Mouse (Mus musculus): ENCODE data around the gene Arhgap11a. TPM values are rescaled to one million over a fixed set of nuclear protein-coding genes. Genes with fewer than 3 reads are reported as not detected.

Arhgap11a gene
- polyA plus RNA-seq, 1 experiment: 2.7 TPM

DNA sequence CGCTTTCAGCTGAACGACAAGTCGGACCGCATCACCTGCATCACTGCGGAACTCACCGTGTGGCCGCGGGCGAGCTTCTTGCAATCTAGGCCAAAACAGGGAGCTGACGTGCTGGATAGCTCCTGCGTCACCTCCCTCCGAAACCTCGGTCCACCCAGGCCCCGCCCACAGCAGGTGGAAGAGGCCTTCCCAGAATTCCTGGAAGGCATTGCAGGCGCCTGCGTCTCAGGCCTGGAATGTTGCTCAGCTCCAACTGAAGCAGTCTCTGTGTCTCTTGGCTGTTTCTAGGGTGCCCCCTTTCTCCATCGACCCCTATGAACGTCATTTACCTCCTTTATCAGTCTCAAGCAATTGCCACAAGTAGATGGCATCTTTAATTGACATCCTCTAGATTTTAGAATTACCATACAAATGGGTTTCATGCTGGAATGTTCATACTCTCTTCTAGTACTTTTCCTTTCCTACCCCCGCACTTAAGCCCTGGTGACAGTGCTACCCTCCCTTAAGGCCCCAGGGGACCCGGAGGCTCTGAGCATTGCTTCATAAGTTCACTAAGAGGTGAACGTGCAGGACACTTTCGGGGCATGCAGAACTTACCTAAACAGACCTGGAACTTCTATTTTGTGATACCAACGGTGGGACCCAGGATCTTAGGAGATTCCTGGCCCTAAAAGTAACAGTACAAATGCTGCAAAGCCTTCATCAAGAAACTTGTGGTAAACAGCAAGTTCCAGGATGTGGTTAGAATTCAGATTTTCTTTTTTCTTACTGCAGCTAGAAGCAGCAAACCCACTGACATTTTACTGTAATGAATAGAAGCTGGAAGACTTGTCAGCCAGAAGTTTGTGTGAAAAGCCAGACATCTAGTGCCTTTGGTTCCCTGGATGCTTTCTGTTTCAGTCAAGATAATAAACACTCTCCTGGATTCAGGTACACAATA lies 19.2 kb downstream of the Arhgap11a start, which contains the start of gene Scg5:
Gene Scg5 (minus strand): TSS at position 179 of the 940 bp plus-strand sequence.
- no peak within 1 kb of the TSS for H3K27ac ChIP-seq (ENCODE audit: insufficient read depth, low read depth, low read length)
- no peak for TF ChIP-seq POLR2A (IDR thresholded peaks at IDR 0.05; ENCODE audit: low read depth, low read length)
- TF ChIP-seq CTCF (IDR thresholded peaks at IDR 0.05; ENCODE audit: extremely low read depth, insufficient read length, insufficient replicate concordance, low read depth, low read length): no peak
- H3K27me3 ChIP-seq (ENCODE audit: control insufficient read depth, insufficient read depth, low read length): no peaks in the 10 kb centered on the region
- H3K4me3 ChIP-seq (ENCODE audit: low read depth, low read length): peak within 1 kb of the TSS; percentile 37
- WGBS: 19% methylated on average over 23 of the region's 23 CpGs
- peaks cover 4% of the 10 kb centered on the region for H3K4me1 ChIP-seq (ENCODE audit: control insufficient read depth, insufficient read depth, insufficient read length, low read length)
- H3K36me3 ChIP-seq (ENCODE audit: control insufficient read depth, insufficient read depth, low read length): peaks cover 19% of the 10 kb centered on the region

DNA sequence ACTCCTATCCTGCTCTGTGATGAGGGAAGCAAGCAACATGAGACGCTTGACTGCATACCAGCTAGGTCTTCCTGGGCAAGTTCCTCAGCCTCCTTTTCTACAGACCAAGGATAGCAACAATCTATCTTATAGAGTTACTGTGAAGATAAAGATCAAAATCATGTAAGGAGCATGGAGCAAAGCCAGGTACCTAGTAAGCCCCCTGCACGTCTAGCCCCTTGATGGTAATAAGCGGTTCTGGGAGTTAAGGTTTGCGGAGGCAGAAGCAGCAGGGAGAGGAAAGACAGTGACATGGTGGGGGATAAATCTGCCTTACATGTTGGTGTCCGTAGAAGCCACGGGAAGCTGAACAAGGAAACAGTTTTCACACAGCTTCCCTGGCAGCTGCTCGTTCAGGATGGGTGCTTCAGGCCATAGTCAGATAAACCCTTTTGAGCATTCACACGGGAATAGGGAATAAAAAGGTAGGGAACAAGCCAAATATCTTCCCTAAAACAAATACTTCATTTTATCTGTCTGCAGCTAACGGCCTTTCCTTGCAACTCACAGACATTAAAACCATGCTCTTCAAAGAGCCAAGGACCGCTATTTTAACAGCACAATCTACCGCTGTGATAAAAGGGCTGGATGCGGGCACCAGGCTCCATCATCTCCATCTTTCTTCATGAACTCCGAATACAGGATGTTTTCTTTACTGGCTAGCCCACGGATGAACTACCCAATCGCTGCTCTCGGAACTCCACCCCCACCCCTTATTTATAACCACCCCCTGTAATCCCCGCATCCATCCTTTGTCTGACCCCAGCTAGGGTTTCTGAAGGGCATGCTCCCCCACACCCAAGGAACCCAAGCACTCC lies 20.1 kb downstream of the Arhgap11a start:
- TF ChIP-seq CTCF (IDR thresholded peaks at IDR 0.05; ENCODE audit: extremely low read depth, insufficient read length, insufficient replicate concordance, low read depth, low read length) (no peak), POLR2A (IDR thresholded peaks at IDR 0.05; ENCODE audit: low read depth, low read length) (no peak)
- peak overlapping the region; percentile 37 for H3K4me3 ChIP-seq (ENCODE audit: low read depth, low read length)

DNA sequence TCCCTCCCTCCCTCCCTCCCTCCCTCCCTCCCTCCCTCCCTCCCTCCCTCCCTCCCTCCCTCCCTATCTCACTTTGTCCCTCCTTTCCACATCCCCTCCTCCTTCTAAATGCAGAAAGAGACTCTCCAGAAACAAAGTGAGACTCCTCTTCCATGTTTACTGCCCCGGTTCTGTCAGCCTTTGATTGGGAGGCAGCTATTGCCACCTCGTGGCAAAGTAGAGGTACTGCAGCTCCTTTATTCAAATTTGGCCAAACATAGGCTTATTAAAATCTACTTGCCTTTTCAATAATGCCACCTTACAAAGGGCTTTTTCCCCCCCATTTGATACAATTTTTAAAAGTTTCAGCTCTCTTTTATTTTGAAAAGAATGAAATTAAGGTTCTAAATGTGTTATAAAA lies 24.6 kb downstream of the Arhgap11a start:
- WGBS: 0% methylated on average over 2 of the region's 2 CpGs
- H3K36me3 ChIP-seq (ENCODE audit: control insufficient read depth, insufficient read depth, low read length): no peaks in the 10 kb centered on the region
- peaks cover 2% of the 10 kb centered on the region for H3K4me1 ChIP-seq (ENCODE audit: control insufficient read depth, insufficient read depth, insufficient read length, low read length)
- H3K27me3 ChIP-seq (ENCODE audit: control insufficient read depth, insufficient read depth, low read length): no peaks in the 10 kb centered on the region
- no peak overlapping the region for H3K27ac ChIP-seq (ENCODE audit: insufficient read depth, low read depth, low read length)
- TF ChIP-seq CTCF (IDR thresholded peaks at IDR 0.05; ENCODE audit: extremely low read depth, insufficient read length, insufficient replicate concordance, low read depth, low read length) (peak; percentile 66; the same call in 1 of the 2 replicates), POLR2A (IDR thresholded peaks at IDR 0.05; ENCODE audit: low read depth, low read length) (no peak)
- no peak overlapping the region for H3K4me3 ChIP-seq (ENCODE audit: low read depth, low read length)

More for the DNA sequence above, 20.1 kb downstream of the Arhgap11a start:
- 35% methylated on average over 17 of the region's 17 CpGs for WGBS
- Histone ChIP-seq H3K27me3 (ENCODE audit: control insufficient read depth, insufficient read depth, low read length) (no peaks in the 10 kb centered on the region), H3K27ac (ENCODE audit: insufficient read depth, low read depth, low read length) (no peak overlapping the region), H3K4me1 (ENCODE audit: control insufficient read depth, insufficient read depth, insufficient read length, low read length) (peaks cover 4% of the 10 kb centered on the region), H3K36me3 (ENCODE audit: control insufficient read depth, insufficient read depth, low read length) (peaks cover 10% of the 10 kb centered on the region)

DNA sequence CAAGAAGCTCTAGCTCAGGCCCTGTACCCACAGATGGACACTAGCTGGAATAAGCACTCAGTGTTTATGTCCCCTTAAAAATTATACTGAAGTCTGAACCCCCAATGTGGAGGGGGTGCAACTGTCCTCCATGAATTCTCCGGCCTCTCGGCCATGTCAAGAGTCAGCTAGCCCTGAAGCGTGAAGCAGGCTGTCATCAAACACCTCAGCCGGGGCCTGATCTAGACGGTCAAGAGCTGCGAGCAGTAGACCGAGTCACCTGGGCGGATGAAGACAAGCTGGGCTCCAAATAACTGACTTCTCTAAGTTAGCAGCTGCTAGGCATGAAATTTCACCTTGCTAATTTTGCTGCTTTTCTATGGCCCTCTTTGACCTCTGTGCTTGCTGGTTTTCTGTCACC lies 26.1 kb downstream of the Arhgap11a start:
- Histone ChIP-seq H3K36me3 (ENCODE audit: control insufficient read depth, insufficient read depth, low read length) (no peaks in the 10 kb centered on the region), H3K27ac (ENCODE audit: insufficient read depth, low read depth, low read length) (no peak overlapping the region), H3K4me1 (ENCODE audit: control insufficient read depth, insufficient read depth, insufficient read length, low read length) (no peaks in the 10 kb centered on the region; the same call in 1 of the 2 replicates), H3K4me3 (ENCODE audit: low read depth, low read length) (no peak overlapping the region), H3K27me3 (ENCODE audit: control insufficient read depth, insufficient read depth, low read length) (no peaks in the 10 kb centered on the region)
- TF ChIP-seq CTCF (IDR thresholded peaks at IDR 0.05; ENCODE audit: extremely low read depth, insufficient read length, insufficient replicate concordance, low read depth, low read length) (no peak), POLR2A (IDR thresholded peaks at IDR 0.05; ENCODE audit: low read depth, low read length) (no peak)
- WGBS: 96% methylated on average over 8 of the region's 8 CpGs

DNA sequence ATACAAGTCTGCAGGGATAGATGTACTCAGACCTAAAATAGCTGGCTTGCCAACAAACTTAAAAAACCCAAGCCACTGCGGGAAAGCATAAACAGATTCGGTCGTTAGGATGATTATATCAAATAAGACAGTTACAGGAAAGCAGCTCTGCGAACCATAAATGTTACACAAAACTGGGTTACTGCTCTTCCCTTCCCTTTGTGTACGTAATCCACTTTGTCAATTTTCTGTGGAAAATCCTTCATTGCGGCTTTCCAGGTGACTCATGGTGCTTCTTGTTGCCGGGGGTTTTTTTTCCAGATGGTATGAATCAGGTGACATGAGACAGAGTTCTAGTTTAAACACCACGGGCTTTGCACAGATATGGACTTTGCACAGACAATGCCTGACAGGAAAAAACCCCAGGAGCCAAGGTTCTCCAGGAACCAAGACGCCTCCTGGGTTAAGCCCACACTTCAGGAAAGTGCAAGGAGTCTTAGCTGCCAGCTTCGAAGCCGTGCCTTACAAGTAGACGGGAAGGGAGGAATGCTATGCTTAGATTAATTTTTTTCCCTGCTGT lies 27.2 kb downstream of the Arhgap11a start:
- Histone ChIP-seq H3K4me3 (ENCODE audit: low read depth, low read length) (no peak overlapping the region), H3K27ac (ENCODE audit: insufficient read depth, low read depth, low read length) (no peak overlapping the region), H3K36me3 (ENCODE audit: control insufficient read depth, insufficient read depth, low read length) (no peaks in the 10 kb centered on the region), H3K4me1 (ENCODE audit: control insufficient read depth, insufficient read depth, insufficient read length, low read length) (no peaks in the 10 kb centered on the region; the same call in 1 of the 2 replicates), H3K27me3 (ENCODE audit: control insufficient read depth, insufficient read depth, low read length) (no peaks in the 10 kb centered on the region)
- 23% methylated on average over 12 of the region's 12 CpGs for WGBS
- no peak for TF ChIP-seq POLR2A (IDR thresholded peaks at IDR 0.05; ENCODE audit: low read depth, low read length)
- no peak for TF ChIP-seq CTCF (IDR thresholded peaks at IDR 0.05; ENCODE audit: extremely low read depth, insufficient read length, insufficient replicate concordance, low read depth, low read length)

DNA sequence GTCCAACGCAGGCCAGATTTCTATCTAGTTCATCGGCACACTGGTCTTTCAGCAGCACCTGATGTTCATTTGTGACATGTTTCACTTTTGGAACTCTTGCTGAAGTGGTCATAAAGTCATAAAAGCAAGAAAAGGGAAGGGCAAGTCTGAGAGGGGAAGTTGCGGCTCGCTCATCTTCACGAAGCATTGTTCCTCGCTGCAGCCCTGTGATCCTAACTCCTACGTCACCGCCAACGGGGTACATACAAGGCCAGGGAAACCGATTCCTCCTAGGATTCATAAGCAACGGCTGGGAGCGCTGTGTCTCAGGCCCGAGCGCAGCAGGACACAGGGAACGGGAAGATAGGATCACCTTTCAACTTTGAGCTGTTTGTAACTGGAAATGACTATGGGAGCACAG lies 28.3 kb downstream of the Arhgap11a start:
- 67% methylated on average over 15 of the region's 15 CpGs for WGBS
- H3K27me3 ChIP-seq (ENCODE audit: control insufficient read depth, insufficient read depth, low read length): no peaks in the 10 kb centered on the region
- H3K4me1 ChIP-seq (ENCODE audit: control insufficient read depth, insufficient read depth, insufficient read length, low read length): no peaks in the 10 kb centered on the region; the same call in 1 of the 2 replicates
- no peaks in the 10 kb centered on the region for H3K36me3 ChIP-seq (ENCODE audit: control insufficient read depth, insufficient read depth, low read length)
- H3K4me3 ChIP-seq (ENCODE audit: low read depth, low read length): peak overlapping the region; percentile 30
- TF ChIP-seq CTCF (IDR thresholded peaks at IDR 0.05; ENCODE audit: extremely low read depth, insufficient read length, insufficient replicate concordance, low read depth, low read length) (no peak), POLR2A (IDR thresholded peaks at IDR 0.05; ENCODE audit: low read depth, low read length) (no peak)
- H3K27ac ChIP-seq (ENCODE audit: insufficient read depth, low read depth, low read length): no peak overlapping the region

Measured in small intestine, adult 2 months (tissue).